Mouse (Mus musculus): Measurements from ENCODE around the gene 1110051M20Rik.

DNA sequence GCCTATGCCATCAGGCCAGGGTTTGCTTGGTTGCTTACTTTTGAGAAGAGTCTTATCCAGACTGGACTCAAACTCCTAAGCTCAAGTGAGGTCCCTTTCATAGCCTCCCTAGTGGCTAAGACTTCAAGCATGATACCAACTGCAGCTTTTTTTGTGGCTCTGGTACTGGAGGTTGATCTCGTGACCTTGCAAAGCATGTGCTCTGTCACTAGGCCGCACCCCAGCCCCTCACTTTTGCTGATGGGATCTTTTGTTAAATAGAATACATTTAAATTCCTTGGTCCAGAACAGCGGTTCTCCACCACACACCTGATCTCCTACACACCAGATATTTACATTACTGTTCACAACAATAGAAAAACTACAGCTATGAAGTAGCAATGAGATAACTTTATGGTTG, 150.3 kb downstream of the 1110051M20Rik start:
- TF ChIP-seq POLR2AphosphoS2 (IDR thresholded peaks at IDR 0.05; ENCODE audit: insufficient read length, low read depth) (no peak), POLR2A (IDR thresholded peaks at IDR 0.05; ENCODE audit: insufficient read length, low read depth) (no peak), MYOG (IDR thresholded peaks at IDR 0.05; ENCODE audit: control insufficient read depth in 1 of 3, insufficient read depth in 1 of 3, insufficient read length in 2 of 3, low read depth in 2 of 3) (no peak), REST (IDR thresholded peaks at IDR 0.05; ENCODE audit: insufficient read depth, insufficient read length) (no peak), E2F4 (IDR thresholded peaks at IDR 0.05; ENCODE audit: insufficient read depth) (no peak), MYOD1 (IDR thresholded peaks at IDR 0.05; ENCODE audit: control insufficient read depth in 1 of 3, insufficient read length in 2 of 3, low read depth in 2 of 3) (no peak), CEBPB (IDR thresholded peaks at IDR 0.05; ENCODE audit: insufficient read depth, poor library complexity, severe bottlenecking) (no peak), USF1 (IDR thresholded peaks at IDR 0.05; ENCODE audit: low read depth) (no peak)
